Mouse (Mus musculus) limb, embryonic 11.5 days (tissue): ENCODE data around the gene Zfp746. TPM values are rescaled to one million over a fixed set of nuclear protein-coding genes. Genes with fewer than 3 reads are reported as not detected.
"Not testable (repeated sequence)": the region's sequence is repeated elsewhere in the genome, so short reads cannot be mapped to it uniquely, and the experiment has no call there.

Source experiments
- ATAC-seq: fragments of 200-750 bp; cut with Nextera tagmentation; 2 replicates; pipeline ENCODE4 v1.8.0; 2017; ENCODE audit warnings: low read depth; ENCODE audit not compliant: insufficient number of reproducible peaks, low FRiP score, low TSS enrichment
- DNase-seq: peaks from one replicate; pipeline ENCODE4 v3.0.0-alpha.2; 2015; ENCODE audit warnings: low spot score
- H3K27ac ChIP-seq: fragments of 300-500 bp; sonication (generic); replicated peaks from 2 replicates; pipeline ENCODE4 v1.5.1; 2014; ENCODE audit warnings: low read depth, mild to moderate bottlenecking, low read length
- H3K27me3 ChIP-seq: fragments of 300-500 bp; sonication (generic); 2 replicates; pipeline ENCODE4 v1.6.1; 2014; ENCODE audit warnings: mild to moderate bottlenecking, low read length, mixed read lengths; ENCODE audit not compliant: control insufficient read depth, insufficient read depth
- H3K36me3 ChIP-seq: fragments of 300-500 bp; sonication (generic); 2 replicates; pipeline ENCODE4 v1.6.1; 2014; ENCODE audit warnings: mild to moderate bottlenecking, low read length, moderate library complexity, mixed read lengths; ENCODE audit not compliant: control insufficient read depth, insufficient read depth
- H3K4me1 ChIP-seq: fragments of 300-500 bp; sonication (generic); 2 replicates; pipeline ENCODE4 v1.6.1; 2014; ENCODE audit warnings: low read length, mixed read lengths; ENCODE audit not compliant: control insufficient read depth, insufficient read depth
- H3K4me2 ChIP-seq: fragments of 300-500 bp; sonication (generic); 2 replicates; pipeline ENCODE4 v1.6.1; 2014; ENCODE audit warnings: low read depth, mild to moderate bottlenecking, moderate library complexity; ENCODE audit not compliant: severe bottlenecking
- H3K4me3 ChIP-seq: fragments of 300-500 bp; sonication (generic); 2 replicates; pipeline ENCODE4 v1.5.1; 2014; ENCODE audit warnings: low read depth, low read length
- H3K9ac ChIP-seq: fragments of 300-500 bp; sonication (generic); 2 replicates; pipeline ENCODE4 v1.6.1; 2014; ENCODE audit warnings: mild to moderate bottlenecking, low read length
- H3K9me3 ChIP-seq: fragments of 300-500 bp; sonication (generic); 2 replicates; pipeline ENCODE4 v1.6.1; 2016; ENCODE audit warnings: low read length; ENCODE audit not compliant: control insufficient read depth
- WGBS: fragments of 180-500 bp; shearing (Covaris S2); extraction: QIAGEN DNeasy Blood & Tissue Kit; methylation state at CpG from one replicate; pipeline ENCODE4 v1.1.7; 2014; 5-methylcytosine and 5-hydroxymethylcytosine counted together
- polyA plus RNA-seq: library from polyadenylated mRNA; unstranded; fragments of >200 nt; fragmentation: Nextera tagmentation; extraction: Ambion mirVana; gene quantifications from 2 replicates; pipeline ENCODE4 v1.2.1, GENCODE M21; 2014

Zfp746 gene
- 24.4 and 28.6 TPM in 2 replicates for polyA plus RNA-seq

- Histone ChIP-seq H3K4me1 (0 out of 2 replicates have a peak, but pooled peaks cover 2% of the 10 kb centered on the region), H3K27ac (peak within 1 kb of the TSS; percentile 87), H3K9ac (peak within 1 kb of the TSS; percentile 96), H3K4me2 (peak within 1 kb of the TSS; percentile 64), H3K36me3 (peaks cover 11% of the 10 kb centered on the region; the same call in 1 of the 2 replicates), H3K9me3 (no peaks in the 10 kb centered on the region), H3K4me3 (peak within 1 kb of the TSS; percentile 82), H3K27me3 (no peaks in the 10 kb centered on the region)
- ATAC-seq (peak; percentile 91), DNase-seq (peak; percentile 93)
- WGBS = 0% methylated on average over 44 of the region's 53 CpGs
Observed at GRCm38 (mm10) chr6:48086471-48086878, at the start of gene Zfp746. Gene Zfp746 (minus strand): TSS chr6:48086593.

GRCm38 (mm10) chr6:48121092-48121491 is 34.7 kb upstream of the Zfp746 start:
- not testable (repeated sequence) for H3K9me3 ChIP-seq, H3K4me2 ChIP-seq, H3K4me3 ChIP-seq, H3K9ac ChIP-seq, H3K36me3 ChIP-seq, H3K27me3 ChIP-seq, H3K27ac ChIP-seq, H3K4me1 ChIP-seq
- DNase-seq = peak; percentile 68
- WGBS = 77% methylated on average over 4 of the region's 4 CpGs
- peak; percentile 78; the same call in 1 of the 2 replicates for ATAC-seq

GRCm38 (mm10) chr6:48116036-48116435 is 29.6 kb upstream of the Zfp746 start:
- Histone ChIP-seq H3K4me1 (no peaks in the 10 kb centered on the region), H3K27ac (no peak overlapping the region), H3K4me3 (no peak overlapping the region), H3K36me3 (no peaks in the 10 kb centered on the region), H3K9ac (no peak overlapping the region), H3K4me2 (no peak overlapping the region), H3K27me3 (no peaks in the 10 kb centered on the region), H3K9me3 (no peaks in the 10 kb centered on the region)
- WGBS = 78% methylated on average over 3 of the region's 3 CpGs
- no peak for ATAC-seq
- no peak for DNase-seq

GRCm38 (mm10) chr6:48086957-48087715 is 743 bp upstream of the Zfp746 start:
- ATAC-seq = no peak
- Histone ChIP-seq H3K4me1 (0 out of 2 replicates have a peak, but pooled peaks cover 2% of the 10 kb centered on the region), H3K4me2 (peak overlapping the region; percentile 64), H3K36me3 (peaks cover 10% of the 10 kb centered on the region; the same call in 1 of the 2 replicates), H3K9me3 (no peaks in the 10 kb centered on the region), H3K27me3 (no peaks in the 10 kb centered on the region), H3K4me3 (no peak overlapping the region), H3K9ac (no peak overlapping the region), H3K27ac (no peak overlapping the region)
- 39% methylated on average over 14 of the region's 14 CpGs for WGBS
- DNase-seq = no peak

GRCm38 (mm10) chr6:48085521-48086404 is 630 bp downstream of the Zfp746 start:
- no peaks in the 10 kb centered on the region for H3K27me3 ChIP-seq
- ATAC-seq (peak; percentile 90), DNase-seq (peak; percentile 72)
- no peaks in the 10 kb centered on the region for H3K9me3 ChIP-seq
- H3K4me2 ChIP-seq = peak overlapping the region; percentile 64
- H3K36me3 ChIP-seq = peaks cover 17% of the 10 kb centered on the region; the same call in 1 of the 2 replicates
- peak overlapping the region; percentile 96 for H3K9ac ChIP-seq
- WGBS = 5% methylated on average over 41 of the region's 72 CpGs
- H3K27ac ChIP-seq = peak overlapping the region; percentile 87
- H3K4me1 ChIP-seq = 0 out of 2 replicates have a peak, but pooled peaks cover 2% of the 10 kb centered on the region
- peak overlapping the region; percentile 82 for H3K4me3 ChIP-seq

- peaks cover 26% of the 10 kb centered on the region for H3K36me3 ChIP-seq
Observed at GRCm38 (mm10) chr6:48083733-48084191, 2.6 kb downstream of the Zfp746 start.

GRCm38 (mm10) chr6:48081952-48082351 is 4.4 kb downstream of the Zfp746 start:
- H3K4me1 ChIP-seq = 0 out of 2 replicates have a peak, but pooled peaks cover 2% of the 10 kb centered on the region

More at GRCm38 (mm10) chr6:48083733-48084191, 2.6 kb downstream of the Zfp746 start:
- WGBS = 95% methylated on average over 6 of the region's 6 CpGs
- Histone ChIP-seq H3K9ac (no peak overlapping the region), H3K27me3 (no peaks in the 10 kb centered on the region), H3K4me2 (no peak overlapping the region), H3K27ac (no peak overlapping the region), H3K4me1 (0 out of 2 replicates have a peak, but pooled peaks cover 2% of the 10 kb centered on the region), H3K4me3 (no peak overlapping the region), H3K9me3 (no peaks in the 10 kb centered on the region)
- DNase-seq = no peak
- no peak for ATAC-seq

GRCm38 (mm10) chr6:48081021-48081420 is 5.4 kb downstream of the Zfp746 start:
- 94% methylated on average over 5 of the region's 5 CpGs for WGBS
- Histone ChIP-seq H3K9me3 (no peaks in the 10 kb centered on the region), H3K4me1 (0 out of 2 replicates have a peak, but pooled peaks cover 2% of the 10 kb centered on the region), H3K36me3 (peaks cover 30% of the 10 kb centered on the region), H3K4me2 (no peak overlapping the region), H3K9ac (no peak overlapping the region), H3K27ac (no peak overlapping the region), H3K27me3 (no peaks in the 10 kb centered on the region), H3K4me3 (no peak overlapping the region)
- ATAC-seq = no peak
- no peak for DNase-seq

More at GRCm38 (mm10) chr6:48081952-48082351, 4.4 kb downstream of the Zfp746 start:
- Histone ChIP-seq H3K4me2 (no peak overlapping the region), H3K27me3 (no peaks in the 10 kb centered on the region), H3K9me3 (no peaks in the 10 kb centered on the region), H3K36me3 (peaks cover 28% of the 10 kb centered on the region), H3K9ac (no peak overlapping the region), H3K4me3 (no peak overlapping the region), H3K27ac (no peak overlapping the region)
- DNase-seq (no peak), ATAC-seq (no peak)
- WGBS = 95% methylated on average over 3 of the region's 3 CpGs
